Mouse (Mus musculus) fat pad, adult 2 months (tissue): ENCODE data around the gene Adamts9.

ENCODE experiments used
- DNase-seq: peaks from one replicate; pipeline ENCODE4 v3.0.0-alpha.2; 2011; ENCODE audit warnings: low read depth, low spot score; ENCODE audit errors: extremely low read depth

Adamts9 gene

DNA sequence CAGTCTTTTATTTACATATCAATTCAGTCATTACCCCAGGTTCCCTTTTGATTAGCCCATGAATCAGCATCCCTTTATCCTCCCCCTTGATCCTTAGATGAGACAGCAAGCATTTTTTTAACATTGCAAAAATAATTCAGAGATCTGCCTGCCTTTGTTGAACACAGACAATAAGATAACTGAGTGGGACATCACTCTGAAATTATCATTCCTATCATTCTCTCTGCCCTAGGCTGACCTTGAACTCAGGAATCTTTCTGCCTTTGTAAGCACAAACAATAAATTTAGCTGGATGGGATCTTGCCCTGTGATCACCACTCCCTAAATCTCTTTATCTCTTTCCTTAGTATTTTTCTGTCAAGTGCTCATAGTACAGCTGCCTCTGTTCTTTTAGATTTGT, 209.6 kb downstream of the Adamts9 start:
- no peak for DNase-seq

DNA sequence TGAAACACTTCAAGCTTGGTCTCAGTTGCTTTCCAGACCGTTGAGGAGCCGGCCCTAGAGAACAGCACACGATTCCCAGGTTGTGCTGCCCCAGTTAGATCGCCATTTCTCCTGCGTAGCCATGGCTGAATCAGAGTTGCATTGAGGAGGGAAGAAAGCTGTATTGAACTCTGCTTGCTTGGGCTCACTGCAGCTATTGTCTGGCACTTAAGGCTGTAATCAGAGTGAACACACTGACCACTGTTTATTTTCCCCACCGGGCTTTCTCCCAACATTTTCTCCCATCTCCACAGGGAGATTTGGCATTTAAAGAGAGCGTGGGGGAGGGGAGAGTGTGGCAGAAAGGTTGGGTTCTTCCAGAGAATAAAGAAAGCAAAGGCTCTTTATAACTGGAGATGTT, 214.8 kb downstream of the Adamts9 start:
- DNase-seq, result no peak

DNA sequence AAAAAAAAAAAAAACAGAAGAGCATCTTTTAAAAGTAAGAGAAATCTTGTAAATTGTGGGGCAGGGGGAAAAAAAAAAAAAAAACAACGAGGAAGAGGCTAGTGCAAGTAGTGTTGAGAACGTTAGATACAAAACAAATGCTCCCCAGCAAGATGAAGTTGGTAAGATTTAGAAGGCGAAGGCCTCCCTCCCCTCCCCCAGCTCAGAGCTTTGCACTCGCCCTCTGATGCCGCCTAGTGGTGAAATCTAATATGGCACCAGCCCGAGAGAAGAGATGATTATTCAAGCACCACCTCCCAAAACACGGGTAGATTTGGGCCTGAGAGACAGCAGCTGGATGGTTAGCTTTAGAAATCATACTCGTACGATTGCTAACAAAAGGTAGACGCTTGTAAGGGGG, 215.2 kb downstream of the Adamts9 start:
- no peak for DNase-seq

DNA sequence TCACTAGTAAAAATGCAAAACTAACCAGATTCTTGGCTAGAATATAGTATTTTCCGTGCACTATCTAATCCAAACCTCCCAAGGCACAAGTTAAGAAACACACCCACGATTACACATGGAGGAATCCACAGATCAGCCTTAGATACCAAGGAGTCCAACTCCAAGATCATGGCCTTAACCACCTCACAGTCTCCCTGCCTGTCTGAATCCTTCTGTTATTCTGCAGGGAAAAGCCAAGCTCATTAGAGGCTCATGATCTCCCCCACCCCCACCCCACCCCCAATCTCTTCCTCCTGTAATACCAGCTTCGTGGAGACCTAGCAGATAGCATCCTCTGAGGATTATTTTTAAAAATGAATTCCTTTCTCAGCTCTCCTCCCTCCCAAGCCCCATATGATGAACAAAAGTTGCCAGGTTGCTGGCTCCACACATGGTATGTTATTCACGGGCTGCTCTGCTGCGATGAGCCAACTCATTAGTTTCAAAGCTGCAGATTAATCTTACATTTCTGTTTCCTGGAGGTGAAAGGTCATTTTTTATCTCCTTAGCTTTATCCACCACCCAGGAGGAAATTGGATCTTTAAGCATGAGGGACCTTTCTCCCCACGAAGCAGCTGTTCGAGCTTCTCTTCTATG, 215.8 kb downstream of the Adamts9 start:
- no peak for DNase-seq

DNA sequence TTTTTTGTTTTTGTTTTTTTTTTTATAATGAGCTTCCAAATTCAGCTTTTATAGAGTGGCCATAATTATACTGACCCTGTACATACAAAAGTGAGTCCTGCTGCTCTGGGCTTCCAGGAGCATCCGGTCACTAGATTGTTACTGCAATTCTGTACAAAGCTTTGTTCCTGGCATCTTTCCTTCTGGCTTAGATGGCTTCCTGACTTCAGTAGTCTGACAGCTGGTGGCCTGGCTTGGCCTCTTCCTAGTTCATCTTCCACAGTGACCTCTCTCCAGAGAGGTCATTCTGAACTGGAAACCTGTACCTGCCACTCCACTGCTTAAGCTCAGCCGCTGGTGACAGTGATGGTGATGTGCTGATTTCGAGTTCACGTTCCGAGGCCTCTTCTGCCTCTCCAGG, 217.2 kb downstream of the Adamts9 start:
- no peak for DNase-seq

DNA sequence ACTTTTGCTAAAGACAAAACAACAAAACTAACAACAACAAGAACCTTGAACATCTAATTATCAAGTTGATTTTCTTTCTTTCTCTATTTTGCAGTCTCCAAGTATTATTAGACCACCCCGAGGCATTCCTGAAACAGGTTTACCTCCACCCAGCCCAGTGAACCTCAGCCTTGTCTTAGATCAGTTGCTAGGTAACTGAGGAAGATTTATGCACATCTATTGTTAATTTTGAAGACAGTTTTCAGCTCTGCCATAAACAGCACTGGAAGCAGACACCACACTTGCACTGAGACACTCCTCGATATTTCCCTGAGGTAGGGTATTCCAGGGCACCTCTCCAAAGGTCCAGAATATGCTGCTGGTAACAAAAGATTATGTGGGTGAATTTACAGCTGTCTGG, 218.9 kb downstream of the Adamts9 start:
- DNase-seq, result no peak
